Mouse (Mus musculus) adrenal gland, postnatal 14 days (tissue): ENCODE measurements around the gene Ctbp2. TPM values are rescaled to one million over a fixed set of nuclear protein-coding genes. Genes with fewer than 3 reads are reported as not detected.

ENCODE experiments used
- DNase-seq: peaks from one replicate; pipeline ENCODE4 v3.0.0; 2021; ENCODE audit warnings: mixed read lengths
- long read RNA-seq, 2 experiments: library from polyadenylated mRNA; stranded (forward); transcript quantifications; one replicate each; pipeline ENCODE4 v2.0.0; 2021
- total RNA-seq: library from RNA; stranded (reverse); gene quantifications from 2 replicates; pipeline ENCODE4 v1.2.3, GENCODE M21; 2021

Gene Ctbp2
- 63.2 and 70.6 TPM in 2 replicates for total RNA-seq
- long read RNA-seq, experiment 1, transcript Ctbp2-201 (11 exons, 2,321 nt), result major isoform, 9 of 34 reads
- long read RNA-seq, experiment 1, transcript Ctbp2-209 (10 exons, 1,997 nt), result minor isoform, 6 of 34 reads
- long read RNA-seq, experiment 1, partial matches to known transcripts, result 5 of 34 reads
- long read RNA-seq, experiment 1, other reads (novel, unspliced or antisense), result 14 of 34 reads
- long read RNA-seq, experiment 2, transcript Ctbp2-201 (11 exons, 2,321 nt), result minor isoform, 7 of 30 reads
- long read RNA-seq, experiment 2, transcript Ctbp2-209 (10 exons, 1,997 nt), result major isoform, 9 of 30 reads
- long read RNA-seq, experiment 2, partial matches to known transcripts, result 8 of 30 reads
- long read RNA-seq, experiment 2, other reads (novel, unspliced or antisense), result 6 of 30 reads

DNA sequence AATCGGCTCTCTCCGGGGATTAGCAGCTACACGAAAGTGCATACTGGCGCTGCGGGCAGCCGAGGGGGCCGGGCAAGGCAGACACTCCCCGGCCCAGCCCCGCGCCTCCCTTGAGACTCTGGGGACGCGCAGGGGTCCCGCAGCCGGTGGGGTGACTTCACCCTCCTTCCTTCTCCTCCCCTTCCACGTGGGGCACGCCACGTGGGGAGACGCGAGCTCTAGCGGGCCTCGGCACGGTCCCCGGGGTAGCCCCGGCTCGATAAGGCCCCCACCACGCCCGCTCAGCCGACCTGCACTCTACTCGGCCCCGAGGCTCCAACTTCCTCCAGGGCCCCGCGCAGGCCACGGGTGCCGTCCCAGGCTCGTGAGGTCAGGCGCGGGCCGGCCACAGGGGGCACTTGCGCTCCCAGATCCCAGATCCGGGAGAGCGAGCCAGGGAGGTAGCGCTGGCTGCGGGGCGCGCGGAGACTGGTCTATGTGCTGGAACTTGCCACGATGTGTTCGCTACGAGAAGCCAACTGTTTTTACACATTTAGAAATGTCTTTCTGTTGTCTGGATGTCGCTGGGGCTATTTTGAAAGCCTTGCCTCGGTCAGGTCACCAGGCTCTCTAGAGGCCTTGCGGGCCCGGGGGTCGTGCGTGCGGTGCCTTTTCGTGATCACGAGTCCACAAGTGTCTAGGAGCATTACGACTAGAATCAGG, at the start of gene Ctbp2:
Gene Ctbp2 (minus strand): TSS at position 356 of the 702 bp plus-strand sequence.
- peak; percentile 96 for DNase-seq

- DNase-seq, result no peak
These were observed 47.4 kb upstream of the Ctbp2 start for GRCm38 (mm10) chr7:133171403-133172032.

- no peak for DNase-seq
These were observed 44.8 kb upstream of the Ctbp2 start for GRCm38 (mm10) chr7:133168928-133169327.

GRCm38 (mm10) chr7:133167903-133168302, 43.7 kb upstream of the Ctbp2 start:
- DNase-seq, result no peak

DNA sequence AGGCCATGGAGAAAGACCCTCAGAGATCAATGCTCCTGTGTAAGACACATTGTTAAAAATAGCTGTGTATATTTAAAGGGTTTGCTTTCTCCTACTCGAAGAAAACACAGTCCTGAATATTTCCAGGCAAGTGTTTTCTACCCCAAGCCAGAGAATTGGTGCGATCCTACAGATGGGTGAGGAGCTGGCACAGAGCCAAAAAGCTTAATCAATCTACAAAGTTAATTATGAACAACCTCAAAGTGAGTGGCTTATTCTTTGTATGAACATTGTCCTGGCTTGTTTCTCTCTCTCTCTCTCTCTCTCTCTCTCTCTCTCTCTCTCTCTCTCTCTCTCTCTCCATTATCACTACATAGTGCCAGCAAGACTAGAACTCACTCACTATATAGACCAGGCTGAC, 40.6 kb upstream of the Ctbp2 start:
- no peak for DNase-seq

DNA sequence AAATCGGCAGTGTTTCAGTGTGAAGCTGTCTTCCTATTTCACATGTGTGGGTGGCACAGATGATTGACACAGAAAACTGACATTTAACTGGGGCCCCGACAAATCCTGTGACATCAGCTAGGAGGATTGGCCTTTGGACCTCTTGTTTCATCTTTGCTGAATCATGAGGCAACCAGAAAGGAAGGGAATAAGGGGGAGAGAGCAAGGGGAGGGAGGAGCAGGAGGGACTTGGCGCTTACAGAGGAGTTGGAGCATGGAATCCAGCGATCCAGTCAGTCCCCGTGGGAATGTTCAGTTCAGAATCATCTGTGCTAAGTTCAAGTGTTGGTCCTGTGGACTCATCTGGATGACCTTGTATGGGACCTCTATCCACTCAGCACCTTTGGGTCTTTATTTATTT, 38.9 kb upstream of the Ctbp2 start:
- DNase-seq, result peak; percentile 28

GRCm38 (mm10) chr7:133162131-133162530, 38.0 kb upstream of the Ctbp2 start:
- no peak for DNase-seq

- DNase-seq, result no peak
These were observed 37.4 kb upstream of the Ctbp2 start for GRCm38 (mm10) chr7:133161362-133162080.

DNA sequence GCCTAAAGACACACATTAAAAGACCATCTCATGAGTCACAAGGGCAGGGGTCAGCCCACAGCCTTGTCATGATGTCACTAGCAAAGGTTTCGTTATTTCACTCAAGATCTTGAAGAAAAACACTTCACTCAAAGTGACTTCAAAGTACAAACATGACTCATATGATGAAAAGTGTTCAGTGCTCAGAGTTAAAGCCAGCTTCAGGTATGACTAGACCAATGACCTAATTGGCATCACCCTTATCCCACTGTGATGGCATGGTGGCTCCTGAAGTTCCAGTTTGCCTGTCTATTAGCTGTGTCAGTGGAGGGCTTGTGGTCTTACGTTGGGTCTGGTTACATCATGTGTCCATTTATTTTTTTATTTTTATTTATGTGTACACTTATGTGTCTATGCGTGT, 35.4 kb upstream of the Ctbp2 start:
- no peak for DNase-seq

DNA sequence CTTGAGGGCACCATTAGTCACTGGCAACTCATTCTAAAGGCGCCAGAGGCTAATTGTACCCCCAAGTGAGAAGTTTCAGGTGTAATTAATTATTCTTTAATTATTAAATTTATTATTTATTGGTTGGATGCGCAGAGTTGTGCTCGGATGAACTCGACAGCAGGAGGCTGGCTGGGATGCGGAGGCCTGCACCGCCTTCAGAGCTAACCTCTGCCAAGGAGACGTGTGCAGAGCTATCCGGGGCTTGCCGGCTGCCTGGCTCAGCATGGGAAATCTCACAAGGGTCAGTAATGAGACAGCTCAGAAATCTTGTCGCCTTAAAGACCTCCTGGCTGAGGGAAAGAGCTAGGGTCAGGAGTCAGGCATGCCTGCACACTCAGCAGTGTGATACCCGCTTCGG, 31.5 kb upstream of the Ctbp2 start:
- no peak for DNase-seq

- no peak for DNase-seq
These were observed 30.7 kb upstream of the Ctbp2 start for GRCm38 (mm10) chr7:133154846-133155245.

DNA sequence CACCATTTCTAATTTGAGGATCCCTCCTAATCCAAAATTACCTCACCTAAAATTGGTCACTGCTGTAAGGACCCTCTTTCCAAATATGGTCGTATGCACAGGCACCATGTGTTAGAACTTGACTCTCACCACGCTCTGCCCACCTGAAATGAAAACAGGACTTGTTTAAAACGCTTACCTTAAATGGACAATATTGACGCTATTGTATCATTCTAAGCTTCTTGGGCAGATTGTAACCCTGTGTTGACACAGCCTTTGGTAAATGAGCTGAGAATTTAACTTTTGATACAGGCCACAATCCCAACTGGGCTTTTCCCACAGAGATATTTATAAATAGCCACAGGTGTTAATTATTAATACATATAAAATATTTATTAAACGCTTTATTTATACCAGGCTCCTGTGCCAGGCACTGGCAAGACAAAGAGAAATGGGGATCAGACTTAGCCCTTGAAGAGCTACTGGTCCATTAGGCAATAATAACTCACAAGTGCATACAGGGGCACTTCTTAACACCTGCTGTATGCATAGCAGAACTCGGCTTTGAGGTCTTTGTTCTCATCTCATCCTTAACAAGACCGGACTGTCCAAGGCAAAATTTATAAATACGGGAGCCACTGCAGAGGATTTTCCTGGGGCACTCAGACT, 15.7 kb upstream of the Ctbp2 start:
- DNase-seq, result no peak

DNA sequence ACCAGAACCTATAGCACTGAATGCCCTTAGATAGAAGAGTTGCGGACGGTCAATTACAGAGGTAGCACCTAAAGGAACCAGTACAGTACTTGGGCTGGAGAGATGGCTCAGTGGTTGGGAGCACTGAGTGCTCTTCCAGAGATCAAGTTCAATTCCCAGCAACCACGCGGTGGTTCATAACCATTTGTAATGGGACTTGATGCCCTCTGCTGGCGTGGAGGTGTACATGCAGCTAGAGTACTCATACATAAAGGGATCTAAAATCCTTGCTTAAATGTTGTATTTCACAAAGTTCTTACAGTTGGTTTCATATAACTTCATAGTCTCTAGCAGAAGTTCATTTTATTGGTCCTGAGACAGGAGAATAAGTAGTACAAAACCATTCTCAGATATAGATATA, 9.4 kb upstream of the Ctbp2 start:
- DNase-seq, result peak; percentile 41

DNA sequence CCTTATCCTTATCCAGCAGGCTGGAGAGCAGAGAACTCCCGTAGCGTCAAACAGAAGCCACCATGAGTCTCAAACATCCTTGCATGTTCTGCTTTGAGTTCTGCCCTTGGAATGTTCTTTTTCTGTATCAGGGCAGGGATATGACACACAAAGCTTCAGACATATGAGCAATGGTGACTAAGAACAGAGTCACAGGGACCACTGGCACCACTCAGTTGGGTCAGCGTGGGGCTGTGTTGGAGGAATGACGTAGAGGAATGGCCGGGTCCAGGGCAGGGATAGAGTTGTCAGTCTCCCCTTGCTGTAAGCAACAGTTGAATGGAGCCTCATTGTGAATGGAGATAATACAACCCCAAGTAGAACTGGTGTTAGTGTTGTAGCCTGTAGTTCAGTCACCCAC, 8.5 kb upstream of the Ctbp2 start:
- no peak for DNase-seq

GRCm38 (mm10) chr7:133124701-133125485, 739 bp upstream of the Ctbp2 start:
- DNase-seq, result peak; percentile 45

GRCm38 (mm10) chr7:133123244-133123998, 733 bp downstream of the Ctbp2 start, which contains the start of gene Fgfr2:
Gene Fgfr2 (minus strand): TSS chr7:133123350.
- peak; percentile 84 for DNase-seq

- peak; percentile 81 for DNase-seq
These were observed 1.5 kb downstream of the Ctbp2 start for GRCm38 (mm10) chr7:133122379-133123243.

DNA sequence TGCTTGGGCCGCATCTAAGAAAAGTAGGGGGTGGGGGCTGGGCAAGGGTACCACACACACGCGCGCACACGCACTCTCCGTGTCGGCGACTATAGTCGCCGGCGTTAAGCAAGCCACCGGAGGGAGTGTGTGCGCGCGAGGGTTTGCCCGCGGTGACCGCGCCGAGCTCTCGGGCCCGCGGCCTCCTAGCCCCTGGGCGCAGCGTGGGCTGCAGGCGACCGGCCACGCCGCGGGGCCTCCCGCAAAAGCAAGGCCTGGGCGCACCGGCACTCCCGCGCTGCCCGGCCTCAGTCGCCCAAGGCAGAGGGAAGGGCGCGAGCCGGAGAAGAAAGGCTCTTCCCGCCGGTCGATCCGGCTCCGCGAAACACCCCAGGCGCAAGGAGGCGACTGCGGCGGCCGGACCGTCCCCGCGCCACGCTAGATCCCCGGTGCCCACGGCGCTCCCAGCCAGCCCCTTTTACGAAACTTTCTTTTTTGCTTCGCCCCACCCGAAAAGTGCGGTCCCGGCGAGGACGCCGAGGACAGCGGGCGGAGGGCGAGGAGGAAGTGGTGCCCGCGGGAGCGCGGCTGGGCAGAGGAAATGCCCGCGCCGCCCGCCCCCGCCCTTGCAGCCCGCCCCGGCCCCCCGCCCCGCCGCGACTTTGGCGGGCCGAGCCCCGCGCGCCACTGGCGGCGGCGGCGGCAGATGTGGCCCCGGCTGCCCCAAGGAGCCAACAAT, 2.3 kb downstream of the Ctbp2 start:
- peak; percentile 71 for DNase-seq
